Mouse (Mus musculus): ENCODE data around the gene Sun5. TPM values are rescaled to one million over a fixed set of nuclear protein-coding genes. Genes with fewer than 3 reads are reported as not detected.

Gene Sun5
- not detected for total RNA-seq (2023)

DNA sequence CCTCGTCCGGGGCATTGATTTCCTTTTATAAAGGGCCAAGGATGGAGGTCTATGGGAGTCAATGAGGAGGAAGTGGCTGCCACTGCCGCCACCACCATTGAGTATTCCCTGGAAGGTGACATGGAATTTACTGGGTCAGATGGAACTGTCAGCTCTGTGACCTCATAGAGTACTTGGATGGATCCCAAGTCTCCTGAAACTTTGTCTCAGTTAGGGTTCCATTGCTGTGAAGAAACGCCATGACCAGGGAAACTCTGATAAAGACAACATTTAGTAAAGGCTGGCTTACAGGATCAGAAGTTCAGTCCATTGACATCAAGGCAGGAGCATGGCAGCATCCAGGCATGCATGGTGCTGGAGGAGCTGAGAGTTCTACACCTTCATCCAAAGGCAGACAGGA lies at the start of gene Sun5:
TSS of gene Sun5 (minus strand) at position 101 of the 400 bp plus-strand sequence.

DNA sequence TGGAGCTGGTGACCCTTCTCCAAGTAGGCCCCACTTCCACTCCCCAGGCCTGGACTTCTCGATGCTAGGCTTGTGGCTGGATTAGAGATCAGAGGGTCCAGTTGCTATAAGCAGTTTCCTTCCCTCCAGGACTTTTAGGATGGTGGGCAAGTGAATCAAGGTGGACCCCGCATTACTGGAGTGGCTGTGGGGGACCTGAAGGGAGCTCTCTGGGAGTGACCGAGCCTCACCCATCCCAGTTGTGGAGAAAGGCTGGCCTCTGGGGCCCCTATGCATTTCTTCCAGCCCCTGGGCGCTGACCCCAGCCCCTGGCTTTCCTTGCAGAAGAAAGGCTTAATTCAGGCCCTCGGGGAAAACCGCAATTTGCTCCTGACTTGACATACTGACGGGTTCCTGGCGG lies 47.0 kb upstream of the Sun5 start, which contains the start of gene Bpifb3:
TSS of gene Bpifb3 (plus strand) at position 301 of the 400 bp plus-strand sequence.

DNA sequence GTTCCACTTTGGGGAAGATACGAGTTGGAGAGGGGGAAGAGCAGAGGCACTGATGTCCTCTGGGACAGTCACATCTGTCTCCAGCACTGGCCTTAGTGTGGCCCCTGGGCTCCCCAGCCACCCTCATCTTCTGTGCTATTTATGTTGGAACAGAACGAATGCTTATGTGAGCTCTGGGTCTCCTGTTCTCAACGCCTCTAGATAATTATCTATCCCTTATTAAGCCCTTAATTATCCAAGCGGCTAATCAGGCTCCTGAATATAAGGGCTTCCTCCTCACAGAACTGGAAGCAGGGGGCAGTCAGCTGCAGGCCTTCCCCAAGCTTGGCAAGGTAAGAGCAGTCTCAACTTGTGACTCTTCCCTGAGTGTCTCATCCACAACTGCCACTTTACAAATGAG lies 29.2 kb upstream of the Sun5 start, which contains the start of gene Bpifb6:
TSS of gene Bpifb6 (plus strand) at position 301 of the 400 bp plus-strand sequence.

DNA sequence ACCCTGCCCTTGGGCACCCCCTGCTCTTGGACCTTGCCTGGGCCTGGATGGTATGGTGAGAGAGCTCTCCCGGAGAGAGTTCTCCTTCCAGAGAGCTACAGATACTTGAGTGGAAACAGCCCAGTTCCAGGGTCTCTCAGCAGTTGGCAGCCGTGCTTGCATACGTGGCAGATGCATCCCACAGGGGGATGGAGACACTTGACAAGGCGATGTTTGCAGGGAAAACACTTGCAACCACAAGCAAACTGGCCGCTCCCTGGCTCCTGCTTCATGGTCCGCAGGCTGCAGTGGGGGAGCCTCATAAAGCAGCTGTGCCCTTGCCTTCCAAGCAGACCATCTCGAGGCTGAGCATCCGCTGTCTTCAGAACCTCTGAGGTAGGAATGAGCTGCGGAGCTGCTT lies 3.9 kb upstream of the Sun5 start, which contains the start of gene Bpifb2:
TSS of gene Bpifb2 (plus strand) at position 301 of the 400 bp plus-strand sequence.

Other genes starting within 250 kb of the Sun5 start
- 10 to 100 TPM; 24.0 to 28.9 TPM for gene Commd7, start 238.3 kb downstream of the Sun5 start, total RNA-seq (2023)
- gene Dnmt3b, start 221.6 kb downstream of the Sun5 start, total RNA-seq (2023) = 1 to 10 TPM; 2.2 to 2.6 TPM
- not detected for gene Dnmt3c, start 174.4 kb downstream of the Sun5 start, total RNA-seq (2023)
- 100 to 1,000 TPM; 111 to 124 TPM for gene Mapre1, start 129.8 kb downstream of the Sun5 start, total RNA-seq (2023)
- gene Efcab8, start 91.2 kb downstream of the Sun5 start, total RNA-seq (2023) = under 1 TPM; 0.31 TPM
- not detected for gene Bpifb2, start 4.0 kb upstream of the Sun5 start, total RNA-seq (2023)
- gene Bpifb6, start 29.3 kb upstream of the Sun5 start, total RNA-seq (2023) = not detected
- not detected for gene Bpifb3, start 47.1 kb upstream of the Sun5 start, total RNA-seq (2023)
- gene Bpifb4, start 67.1 kb upstream of the Sun5 start, total RNA-seq (2023) = not detected
- not detected for gene Bpifa6, start 103.9 kb upstream of the Sun5 start, total RNA-seq (2023)
- not detected for gene Bpifa2, start 137.2 kb upstream of the Sun5 start, total RNA-seq (2023)